Mouse (Mus musculus): Measurements from ENCODE around the gene Pitpnb. TPM values are rescaled to one million over a fixed set of nuclear protein-coding genes. Genes with fewer than 3 reads are reported as not detected.

The Pitpnb gene
- polyA plus RNA-seq, 3 experiments from 2014 or later = 60.4 to 73.5 (median 62.2) TPM

- no peak for ATAC-seq
Observed at GRCm38 (mm10) chr5:111422058-111422800, 91.7 kb downstream of the Pitpnb start.

GRCm38 (mm10) chr5:111423011-111423410, 92.4 kb downstream of the Pitpnb start:
- ATAC-seq = no peak

GRCm38 (mm10) chr5:111423616-111424015, 93.1 kb downstream of the Pitpnb start:
- ATAC-seq = no peak

- ATAC-seq = no peak
Observed at GRCm38 (mm10) chr5:111425813-111426212, 95.2 kb downstream of the Pitpnb start.

- ATAC-seq = no peak
Observed at GRCm38 (mm10) chr5:111426249-111426648, 95.7 kb downstream of the Pitpnb start.

GRCm38 (mm10) chr5:111428882-111429281, 98.3 kb downstream of the Pitpnb start:
- no peak for ATAC-seq

- no peak for ATAC-seq
Observed at GRCm38 (mm10) chr5:111429726-111430125, 99.2 kb downstream of the Pitpnb start.

GRCm38 (mm10) chr5:111431007-111431730, 100.6 kb downstream of the Pitpnb start:
- no peak for ATAC-seq

- no peak for ATAC-seq
Observed at GRCm38 (mm10) chr5:111432842-111433241, 102.3 kb downstream of the Pitpnb start.

- no peak for ATAC-seq
Observed at GRCm38 (mm10) chr5:111434342-111434842, 103.8 kb downstream of the Pitpnb start.

- no peak for ATAC-seq
Observed at GRCm38 (mm10) chr5:111436260-111436659, 105.7 kb downstream of the Pitpnb start.

GRCm38 (mm10) chr5:111437205-111437604, 106.6 kb downstream of the Pitpnb start:
- no peak for ATAC-seq

Other genes starting within 250 kb of the Pitpnb start
- gene Mn1, start 86.6 kb downstream of the Pitpnb start, polyA plus RNA-seq (2017; shearing (Covaris generic)) = not detected

All from inflammation-experienced regulatory T-cells, adult 6 months (primary cell).